Mouse (Mus musculus): ENCODE measurements at regions not wholly inside any gene's neighbourhood (a gene's known extent, or its start where the extent isn't known, plus 50 kb on each side); places are given as distances from the start of the nearest gene placed in this dataset.

DNA sequence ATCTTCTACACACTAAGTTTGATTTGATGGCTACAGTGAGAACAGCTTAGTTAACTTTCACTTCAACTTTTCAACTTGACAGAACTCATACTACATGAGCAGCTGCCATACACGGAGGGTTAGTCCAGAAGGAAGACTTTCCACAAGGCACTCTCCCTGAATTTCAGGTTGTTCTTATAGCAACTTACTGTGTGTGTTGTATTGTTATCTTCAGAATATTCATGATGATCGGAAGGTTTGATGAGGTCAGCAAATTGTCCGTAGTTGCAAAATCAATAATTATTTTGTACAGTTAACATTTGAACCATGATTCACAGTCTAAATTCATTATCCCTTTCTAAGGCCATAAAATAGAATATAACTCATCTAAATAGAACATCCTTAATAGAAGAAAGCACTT lies 442.6 kb downstream of the Mat2b start:
- Histone ChIP-seq H3K4me2 (ENCODE audit: low read depth, low read length) (no peak overlapping the region), H3K9me3 (ENCODE audit: low read length) (no peaks in the 10 kb centered on the region), H3K4me3 (ENCODE audit: low read length) (no peak overlapping the region), H3K36me3 (ENCODE audit: insufficient read depth, low read length) (no peaks in the 10 kb centered on the region), H3K9ac (replicated peaks; ENCODE audit: low read length) (no peak overlapping the region), H3K27me3 (ENCODE audit: insufficient read depth, low read length) (no peaks in the 10 kb centered on the region), H3K27ac (no peak overlapping the region), H3K4me1 (ENCODE audit: insufficient read depth, low read length) (no peaks in the 10 kb centered on the region)
- ATAC-seq, result no peak
- no peak for DNase-seq (ENCODE audit: low spot score)
- WGBS, result 92% methylated on average over 3 of the region's 3 CpGs
- no peak for TF ChIP-seq CTCF (IDR thresholded peaks at IDR 0.05; ENCODE audit: low read depth)

DNA sequence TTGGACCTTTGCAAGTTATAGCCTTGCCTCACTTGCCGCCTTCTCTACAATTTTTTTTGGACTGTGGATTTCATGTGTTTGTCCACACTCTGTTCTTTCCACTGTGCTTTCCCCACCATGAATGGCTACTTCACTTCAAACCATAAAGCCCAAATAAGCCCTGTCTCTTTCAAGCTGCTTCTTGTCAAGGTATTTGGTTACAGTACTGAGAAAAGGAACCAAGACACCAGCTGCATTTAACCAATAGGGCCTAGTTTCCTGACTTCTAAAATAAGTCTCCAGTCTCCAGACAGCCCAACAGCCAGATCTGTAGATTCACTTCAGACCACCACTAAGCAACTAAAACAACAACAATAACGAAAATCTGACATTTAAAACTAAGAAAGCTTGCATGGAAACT lies 443.9 kb downstream of the Mat2b start:
- Histone ChIP-seq H3K27ac (no peak overlapping the region), H3K9me3 (ENCODE audit: low read length) (no peaks in the 10 kb centered on the region), H3K9ac (replicated peaks; ENCODE audit: low read length) (no peak overlapping the region), H3K4me3 (ENCODE audit: low read length) (no peak overlapping the region), H3K27me3 (ENCODE audit: insufficient read depth, low read length) (no peaks in the 10 kb centered on the region), H3K36me3 (ENCODE audit: insufficient read depth, low read length) (no peaks in the 10 kb centered on the region), H3K4me1 (ENCODE audit: insufficient read depth, low read length) (no peaks in the 10 kb centered on the region), H3K4me2 (ENCODE audit: low read depth, low read length) (no peak overlapping the region)
- TF ChIP-seq CTCF (IDR thresholded peaks at IDR 0.05; ENCODE audit: low read depth), result no peak
- DNase-seq (ENCODE audit: low spot score) (no peak), ATAC-seq (no peak)
- WGBS, result 81% methylated on average over 2 of the region's 2 CpGs

- no peak overlapping the region for H3K4me3 ChIP-seq (ENCODE audit: low read length)
- no peak for TF ChIP-seq CTCF (IDR thresholded peaks at IDR 0.05; ENCODE audit: low read depth)
- no peaks in the 10 kb centered on the region for H3K9me3 ChIP-seq (ENCODE audit: low read length)
- no peaks in the 10 kb centered on the region for H3K4me1 ChIP-seq (ENCODE audit: insufficient read depth, low read length)
- ATAC-seq, result no peak
- no peak overlapping the region for H3K27ac ChIP-seq
- no peaks in the 10 kb centered on the region for H3K36me3 ChIP-seq (ENCODE audit: insufficient read depth, low read length)
- H3K9ac ChIP-seq (replicated peaks; ENCODE audit: low read length), result no peak overlapping the region
- H3K27me3 ChIP-seq (ENCODE audit: insufficient read depth, low read length), result no peaks in the 10 kb centered on the region
- WGBS, result 51% methylated on average over 8 of the region's 8 CpGs
- no peak for DNase-seq (ENCODE audit: low spot score)
- H3K4me2 ChIP-seq (ENCODE audit: low read depth, low read length), result no peak overlapping the region
Observed at GRCm38 (mm10) chr11:40216391-40216790, 478.6 kb downstream of the Mat2b start.

Measured in hindbrain, postnatal 0 days (tissue).